28 mouse cellular contexts compared by ENCODE assay signal in genomic region chr19:11501326-11501725, GRCm38 (mm10). TPM values are rescaled to one million over a fixed set of nuclear protein-coding genes. Genes with fewer than 3 reads are reported as not detected.
"Had no signal": no experiment of that assay in that cellular context is flagged by ENCODE, and none has a peak within 500 bp of the region (broad histone marks: within the 10 kb centered on the region; RNA-seq: fewer than 3 reads in every experiment).

No protein-coding gene starts in this region.

- H3K27me3 ChIP-seq: limb, embryonic 12.5 days; limb, embryonic 15.5 days; midbrain, embryonic 13.5 days; neural tube, embryonic 12.5 days; neural tube, embryonic 15.5 days had no signal

- H3K4me3 ChIP-seq: left cerebral cortex, adult 2 months; limb, embryonic 12.5 days; limb, embryonic 15.5 days; midbrain, embryonic 13.5 days; neural tube, embryonic 12.5 days; neural tube, embryonic 15.5 days had no signal

- H3K36me3 ChIP-seq: limb, embryonic 12.5 days; limb, embryonic 15.5 days; midbrain, embryonic 13.5 days; neural tube, embryonic 12.5 days; neural tube, embryonic 15.5 days had no signal

- DNase-seq: kidney, adult 2 months; kidney, postnatal 10 days; kidney, postnatal 36 days; layer of hippocampus, postnatal 36 days; left cerebral cortex, postnatal 4 days; liver, postnatal 0 days; lung, embryonic 14.5 days; right cerebral cortex, adult 18-20 months; right cerebral cortex, postnatal 14 days; right cerebral cortex, postnatal 4 days; thymus, adult 2 months; thymus, postnatal 14 days had no signal

- H3K27ac ChIP-seq: left cerebral cortex, adult 2 months; limb, embryonic 12.5 days; limb, embryonic 15.5 days; liver, embryonic 14.5 days; macrophage; midbrain, embryonic 13.5 days; neural tube, embryonic 12.5 days; neural tube, embryonic 15.5 days; stomach, postnatal 0 days had no signal

- H3K4me1 ChIP-seq: limb, embryonic 12.5 days; limb, embryonic 15.5 days; midbrain, embryonic 13.5 days; neural tube, embryonic 12.5 days; neural tube, embryonic 15.5 days had no signal

- H3K9ac ChIP-seq: limb, embryonic 12.5 days; limb, embryonic 15.5 days; liver, embryonic 14.5 days; liver, postnatal 0 days; lung, embryonic 14.5 days; midbrain, embryonic 13.5 days; neural tube, embryonic 12.5 days; neural tube, embryonic 15.5 days had no signal

RNA-seq across cellular contexts. Expression of gene Gm8369, which starts 15.6 kb away (rescaled TPM):
- polyA plus RNA-seq: kidney, embryonic 14.5 days; limb, embryonic 12.5 days; limb, embryonic 15.5 days; liver, embryonic 11.5 days; lung, embryonic 14.5 days; midbrain, embryonic 13.5 days; midbrain, embryonic 16.5 days; neural tube, embryonic 12.5 days; neural tube, embryonic 15.5 days; stomach, embryonic 14.5 days had no signal

RNA-seq across cellular contexts. Expression of gene Ms4a4d, which starts 35.3 kb away (rescaled TPM):
- total RNA-seq: layer of hippocampus, adult 8-10 months; layer of hippocampus, postnatal 10 days; layer of hippocampus, postnatal 36 days; left cerebral cortex, adult 2 months; left cerebral cortex, postnatal 10 days; left cerebral cortex, postnatal 4 days had no signal
- polyA plus RNA-seq: macrophage; midbrain, embryonic 13.5 days; midbrain, embryonic 16.5 days; neural tube, embryonic 12.5 days; neural tube, embryonic 15.5 days had no signal

RNA-seq across cellular contexts. Expression of gene Ms4a4b, which starts 58.0 kb away (rescaled TPM):
- total RNA-seq: layer of hippocampus, postnatal 10 days; layer of hippocampus, postnatal 36 days; left cerebral cortex, postnatal 10 days; left cerebral cortex, postnatal 4 days had no signal
- polyA plus RNA-seq: kidney, embryonic 14.5 days; limb, embryonic 12.5 days; liver, embryonic 11.5 days; lung, embryonic 14.5 days; midbrain, embryonic 13.5 days; midbrain, embryonic 16.5 days; neural tube, embryonic 12.5 days; neural tube, embryonic 15.5 days had no signal
